Mouse (Mus musculus): Measurements from ENCODE around the gene Pdxp. TPM values are rescaled to one million over a fixed set of nuclear protein-coding genes. Genes with fewer than 3 reads are reported as not detected.

Gene Pdxp
- total and polyA plus RNA-seq, 3 experiments, result 21.5 to 25.4 TPM; not detected in 1

DNA sequence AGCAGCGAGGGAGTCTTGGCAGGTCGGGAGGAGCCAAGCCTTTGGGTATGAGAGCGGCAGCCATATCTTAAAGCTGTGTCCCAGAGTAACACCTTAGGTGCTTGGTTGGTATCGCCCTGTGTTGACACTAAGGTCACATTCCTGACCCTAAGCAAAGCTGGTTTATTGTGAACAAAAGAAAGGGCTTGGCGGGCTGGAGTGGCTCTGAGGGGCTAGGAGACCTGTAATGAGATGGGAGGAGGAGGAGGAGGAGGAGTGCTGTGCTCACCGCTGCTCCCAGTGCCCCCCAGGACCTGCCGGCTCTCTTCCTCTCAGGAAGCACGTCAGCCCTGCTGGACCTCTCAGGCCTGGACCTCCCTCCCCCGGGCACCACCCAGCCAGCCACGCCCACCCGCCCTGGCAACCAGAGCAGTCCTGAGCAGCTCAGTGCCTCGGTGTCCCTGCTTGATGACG, 24.3 kb upstream of the Pdxp start:
- H3K4me3 ChIP-seq (ENCODE audit: control insufficient read depth in 1 of 2, insufficient read depth in 1 of 2, low read depth in 2 of 2, low read length in 2 of 2), result no peak overlapping the region
- no peaks in the 10 kb centered on the region for H3K27me3 ChIP-seq (ENCODE audit: control insufficient read depth in 1 of 2, insufficient read depth in 2 of 2, low read length in 2 of 2)
- no peak overlapping the region for H3K27ac ChIP-seq (ENCODE audit: control insufficient read depth, low read depth, low read length)
- no peak for TF ChIP-seq CHD1 (IDR thresholded peaks at IDR 0.05; ENCODE audit: low read depth, low read length)
- TF ChIP-seq ELF1 (IDR thresholded peaks at IDR 0.05; ENCODE audit: low read depth, low read length), result no peak
- no peak for TF ChIP-seq TAL1 (IDR thresholded peaks at IDR 0.05; ENCODE audit: low read length)
- no peak for TF ChIP-seq SIN3A (IDR thresholded peaks at IDR 0.05; ENCODE audit: low read length)
- no peak for TF ChIP-seq POLR2AphosphoS5 (IDR thresholded peaks at IDR 0.05; ENCODE audit: borderline replicate concordance, low read depth, low read length)
- no peak for TF ChIP-seq MAFK (IDR thresholded peaks at IDR 0.05; ENCODE audit: borderline replicate concordance, low read depth, low read length)
- TF ChIP-seq E2F4 (IDR thresholded peaks at IDR 0.05; ENCODE audit: borderline replicate concordance, low read depth, low read length), result no peak
- TF ChIP-seq MAX (IDR thresholded peaks at IDR 0.05; ENCODE audit: low read length), result no peak
- TF ChIP-seq CTCF (IDR thresholded peaks at IDR 0.05 in 2 of 3, conservative IDR thresholded peaks at IDR 0.05 in 1 of 3; ENCODE audit: control insufficient read depth in 1 of 3, insufficient read depth in 1 of 3, low read depth in 2 of 3, low read length in 3 of 3, poor library complexity in 1 of 3, severe bottlenecking in 1 of 3), result no peak
- TF ChIP-seq MYC (IDR thresholded peaks at IDR 0.05; ENCODE audit: low read depth, low read length), result no peak
- no peak for TF ChIP-seq ETS1 (IDR thresholded peaks at IDR 0.05; ENCODE audit: low read depth, low read length)
- TF ChIP-seq MAZ (IDR thresholded peaks at IDR 0.05; ENCODE audit: low read depth, low read length), result no peak
- TF ChIP-seq BHLHE40 (IDR thresholded peaks at IDR 0.05; ENCODE audit: borderline replicate concordance, low read depth, low read length), result no peak
- no peak for TF ChIP-seq USF2 (IDR thresholded peaks at IDR 0.05; ENCODE audit: borderline replicate concordance in 1 of 2, insufficient read depth in 1 of 2, low read depth in 1 of 2, low read length in 2 of 2)
- TF ChIP-seq EP300 (IDR thresholded peaks at IDR 0.05; ENCODE audit: low read depth in 1 of 2, low read length in 2 of 2), result no peak
- no peak for TF ChIP-seq ZC3H11A (IDR thresholded peaks at IDR 0.05; ENCODE audit: low read depth, low read length)
- TF ChIP-seq SMC3 (IDR thresholded peaks at IDR 0.05; ENCODE audit: low read depth, low read length), result no peak
- TF ChIP-seq ZNF384 (IDR thresholded peaks at IDR 0.05; ENCODE audit: low read depth, low read length), result no peak
- DNase-seq (ENCODE audit: low read depth, low spot score), result no peak
- no peak overlapping the region for H3K9ac ChIP-seq (ENCODE audit: control insufficient read depth, low read depth, low read length, poor library complexity, severe bottlenecking)
- no peaks in the 10 kb centered on the region for H3K9me3 ChIP-seq (replicated peaks; ENCODE audit: insufficient read depth, low read length)
- H3K4me1 ChIP-seq (ENCODE audit: control insufficient read depth in 1 of 2, insufficient read depth in 2 of 2, low read length in 2 of 2), result no peaks in the 10 kb centered on the region
- no peaks in the 10 kb centered on the region for H3K79me2 ChIP-seq (ENCODE audit: control insufficient read depth, insufficient read depth, low read length, poor library complexity)
- H3K36me3 ChIP-seq (ENCODE audit: control insufficient read depth in 1 of 2, insufficient read depth in 2 of 2, low read length in 2 of 2), result no peaks in the 10 kb centered on the region; a peak in 1 of 4 replicates

DNA sequence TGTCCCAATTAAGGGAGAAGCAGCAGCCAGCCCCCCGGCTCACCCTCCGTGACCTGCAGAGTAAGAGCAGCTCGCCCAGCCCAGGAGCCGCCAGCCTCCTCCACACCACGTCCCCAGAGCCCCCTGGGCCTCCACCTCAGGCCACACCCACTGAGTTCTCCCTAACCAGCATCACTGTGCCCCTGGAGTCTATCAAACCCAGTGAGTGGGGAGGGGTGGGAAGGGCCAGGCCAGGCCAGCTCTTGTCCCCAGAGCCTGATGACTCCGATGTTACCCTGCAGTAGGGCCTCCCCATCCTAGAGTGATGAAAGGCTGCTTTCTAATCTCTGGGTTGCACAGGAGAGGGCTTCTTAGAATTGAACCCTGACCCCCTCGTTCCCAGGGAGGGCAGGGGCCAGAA, 21.3 kb upstream of the Pdxp start:
- no peak overlapping the region for H3K27ac ChIP-seq (ENCODE audit: control insufficient read depth, low read depth, low read length)
- no peak overlapping the region for H3K9ac ChIP-seq (ENCODE audit: control insufficient read depth, low read depth, low read length, poor library complexity, severe bottlenecking)
- H3K4me3 ChIP-seq (ENCODE audit: control insufficient read depth in 1 of 2, insufficient read depth in 1 of 2, low read depth in 2 of 2, low read length in 2 of 2), result no peak overlapping the region
- no peaks in the 10 kb centered on the region for H3K79me2 ChIP-seq (ENCODE audit: control insufficient read depth, insufficient read depth, low read length, poor library complexity)
- DNase-seq (ENCODE audit: low read depth, low spot score), result no peak
- H3K27me3 ChIP-seq (ENCODE audit: control insufficient read depth in 1 of 2, insufficient read depth in 2 of 2, low read length in 2 of 2), result no peaks in the 10 kb centered on the region
- H3K9me3 ChIP-seq (replicated peaks; ENCODE audit: insufficient read depth, low read length), result no peaks in the 10 kb centered on the region
- H3K36me3 ChIP-seq (ENCODE audit: control insufficient read depth in 1 of 2, insufficient read depth in 2 of 2, low read length in 2 of 2), result peaks cover 0 to 6% of the 10 kb centered on the region in 2 experiments; a peak in 3 of 4 replicates
- peaks cover 7 to 12% of the 10 kb centered on the region in 2 experiments for H3K4me1 ChIP-seq (ENCODE audit: control insufficient read depth in 1 of 2, insufficient read depth in 2 of 2, low read length in 2 of 2)
- TF ChIP-seq NELFE (IDR thresholded peaks at IDR 0.05; ENCODE audit: low read depth, low read length) (no peak), GATA1 (IDR thresholded peaks at IDR 0.05; ENCODE audit: low read depth, low read length) (no peak), CHD1 (IDR thresholded peaks at IDR 0.05; ENCODE audit: low read depth, low read length) (no peak), MXI1 (IDR thresholded peaks at IDR 0.05; ENCODE audit: low read depth, low read length) (no peak)

Measured in MEL (cell line).